16 mouse cellular contexts compared by ENCODE assay signal in genomic region chr10:113620420-113620819, GRCm38 (mm10).
"Had no signal": no experiment of that assay in that cellular context is flagged by ENCODE, and none has a peak within 500 bp of the region (broad histone marks: within the 10 kb centered on the region; RNA-seq: fewer than 3 reads in every experiment).

No protein-coding gene starts in this region.

- DNase-seq: retina, postnatal 1 day; right cerebral cortex, adult 18-20 months; right cerebral cortex, postnatal 14 days; right cerebral cortex, postnatal 25 days; right cerebral cortex, postnatal 4 days; spleen, adult 18-20 months; thymus, adult 18-20 months; thymus, adult 2 months; thymus, postnatal 14 days; thymus, postnatal 25 days; thymus, postnatal 36 days; thymus, postnatal 4 days had no signal

- H3K4me1 ChIP-seq: neural tube, embryonic 13.5 days; neural tube, embryonic 15.5 days; stomach, embryonic 15.5 days had no signal

- H3K9me3 ChIP-seq: neural tube, embryonic 13.5 days; neural tube, embryonic 15.5 days; stomach, embryonic 15.5 days had no signal

- H3K36me3 ChIP-seq: neural tube, embryonic 13.5 days; neural tube, embryonic 15.5 days; stomach, embryonic 15.5 days had no signal

- H3K27me3 ChIP-seq: neural tube, embryonic 13.5 days; neural tube, embryonic 15.5 days; stomach, embryonic 15.5 days had no signal

- H3K4me3 ChIP-seq: neural tube, embryonic 13.5 days; neural tube, embryonic 15.5 days; stomach, embryonic 15.5 days had no signal

- H3K9ac ChIP-seq: neural tube, embryonic 13.5 days; neural tube, embryonic 15.5 days; stomach, embryonic 15.5 days had no signal

- H3K27ac ChIP-seq: neural tube, embryonic 13.5 days; neural tube, embryonic 15.5 days; stomach, embryonic 15.5 days; stomach, postnatal 0 days had no signal

- H3K4me2 ChIP-seq: neural tube, embryonic 13.5 days; neural tube, embryonic 15.5 days; stomach, embryonic 15.5 days had no signal
